ENCODE assay signal across 23 mouse cellular contexts in genomic region chr1:128470786-128471185, GRCm38 (mm10). TPM values are rescaled to one million over a fixed set of nuclear protein-coding genes. Genes with fewer than 3 reads are reported as not detected.
DNase-seq lines count a peak whose midpoint lies in the region; ATAC-seq and TF ChIP-seq lines count a peak whose summit lies in the region.
"Had no signal": no experiment of that assay in that cellular context is flagged by ENCODE, and none has a peak within 500 bp of the region (broad histone marks: within the 10 kb centered on the region; RNA-seq: fewer than 3 reads in every experiment).

No protein-coding gene starts in this region.

- DNase-seq in forebrain, embryonic 11.5 days (ENCODE audit: low spot score), result no peak
- DNase-seq in liver, adult 2 months (ENCODE audit: extremely low read depth, low read depth, low spot score), result peak; percentile 53
- DNase-seq in liver, result no peak
- peak; percentile 43 to 71 for DNase-seq in layer of hippocampus, adult 18-20 months (ENCODE audit: low spot score in 2 of 2)
- DNase-seq in layer of hippocampus, postnatal 14 days (ENCODE audit: low spot score in 2 of 2), result peak; percentile 26 to 50
- no peak for DNase-seq in kidney, adult 18-20 months
- DNase-seq in adrenal gland, postnatal 10 days, result no peak
- DNase-seq: adrenal gland, postnatal 36 days; cerebellum, adult 18-20 months; gastrocnemius, adult 2 months; heart, postnatal 4 days; kidney, adult 11 months; lung, embryonic 14.5 days; lung, postnatal 36 days; thymus, postnatal 4 days had no signal

- no peaks in the 10 kb centered on the region for H3K9me3 ChIP-seq in forebrain, embryonic 16.5 days (ENCODE audit: control insufficient read depth, low read length)
- no peaks in the 10 kb centered on the region for H3K9me3 ChIP-seq in forebrain, embryonic 11.5 days (ENCODE audit: control insufficient read depth, low read length)
- H3K9me3 ChIP-seq: embryonic facial prominence, embryonic 15.5 days; heart, embryonic 15.5 days; limb, embryonic 13.5 days; stomach, embryonic 15.5 days had no signal

- H3K4me2 ChIP-seq in forebrain, embryonic 16.5 days (ENCODE audit: low read length), result no peak overlapping the region
- no peak overlapping the region for H3K4me2 ChIP-seq in forebrain, embryonic 11.5 days (ENCODE audit: low read depth, low read length, severe bottlenecking)
- H3K4me2 ChIP-seq: embryonic facial prominence, embryonic 15.5 days; heart, embryonic 15.5 days; limb, embryonic 13.5 days; lung, embryonic 14.5 days; stomach, embryonic 15.5 days had no signal

- no peaks in the 10 kb centered on the region for H3K27me3 ChIP-seq in forebrain, embryonic 16.5 days (replicated peaks; ENCODE audit: control insufficient read depth, insufficient read depth, low read length)
- H3K27me3 ChIP-seq in forebrain, embryonic 11.5 days (ENCODE audit: control insufficient read depth, insufficient read depth, low read length), result no peaks in the 10 kb centered on the region
- H3K27me3 ChIP-seq in liver, adult 2 months (ENCODE audit: control insufficient read depth, insufficient read depth, low read length), result peaks cover 3% of the 10 kb centered on the region; the same call in 1 of the 2 replicates
- H3K27me3 ChIP-seq: embryonic facial prominence, embryonic 15.5 days; heart, embryonic 15.5 days; stomach, embryonic 15.5 days had no signal

- no peak overlapping the region for H3K9ac ChIP-seq in forebrain, embryonic 16.5 days (replicated peaks; ENCODE audit: low read depth, low read length)
- no peak overlapping the region for H3K9ac ChIP-seq in forebrain, embryonic 11.5 days (ENCODE audit: low read length)
- no peak overlapping the region for H3K9ac ChIP-seq in liver, adult 2 months (ENCODE audit: low read depth, low read length)
- H3K9ac ChIP-seq: embryonic facial prominence, embryonic 15.5 days; heart, embryonic 15.5 days; limb, embryonic 13.5 days; liver, embryonic 14.5 days; lung, embryonic 14.5 days; stomach, embryonic 15.5 days had no signal

- no peaks in the 10 kb centered on the region for H3K36me3 ChIP-seq in forebrain, embryonic 16.5 days (ENCODE audit: control insufficient read depth, insufficient read depth)
- no peaks in the 10 kb centered on the region for H3K36me3 ChIP-seq in forebrain, embryonic 11.5 days (ENCODE audit: control insufficient read depth, insufficient read depth, low read length)
- H3K36me3 ChIP-seq in liver, adult 2 months (ENCODE audit: control insufficient read depth, insufficient read depth, low read length), result no peaks in the 10 kb centered on the region
- H3K36me3 ChIP-seq: embryonic facial prominence, embryonic 15.5 days; heart, embryonic 15.5 days; limb, embryonic 13.5 days; stomach, embryonic 15.5 days had no signal

- H3K4me1 ChIP-seq in forebrain, embryonic 16.5 days (replicated peaks; ENCODE audit: control insufficient read depth, insufficient read depth, low read length), result peaks cover 18% of the 10 kb centered on the region
- H3K4me1 ChIP-seq in forebrain, embryonic 11.5 days (replicated peaks; ENCODE audit: control insufficient read depth, insufficient read depth, low read length), result peaks cover 10% of the 10 kb centered on the region
- H3K4me1 ChIP-seq in liver, adult 2 months (ENCODE audit: control insufficient read depth, insufficient read depth, low read length), result peaks cover 1% of the 10 kb centered on the region; the same call in 1 of the 2 replicates

- TF ChIP-seq POLR2A in liver, adult 2 months (IDR thresholded peaks at IDR 0.05; ENCODE audit: extremely low read depth, insufficient read depth, low read length), result no peak

- no peaks in the 10 kb centered on the region for H3K79me2 ChIP-seq in liver, adult 2 months (ENCODE audit: control insufficient read depth, insufficient read depth, low read length)

- H3K27ac ChIP-seq in forebrain, embryonic 16.5 days (ENCODE audit: low read length), result no peak overlapping the region
- no peak overlapping the region for H3K27ac ChIP-seq in forebrain, embryonic 11.5 days (ENCODE audit: low read depth, low read length)
- no peak overlapping the region for H3K27ac ChIP-seq in liver, adult 2 months (replicated peaks; ENCODE audit: insufficient read depth, low read depth, low read length)
- H3K27ac ChIP-seq: embryonic facial prominence, embryonic 15.5 days; gastrocnemius, adult 2 months; heart, embryonic 15.5 days; limb, embryonic 13.5 days; liver, embryonic 14.5 days; stomach, embryonic 15.5 days had no signal

- 30% methylated on average over 2 of the region's 2 CpGs for WGBS in forebrain, embryonic 16.5 days
- WGBS in forebrain, embryonic 11.5 days, result 71% methylated on average over 2 of the region's 2 CpGs
- 14% methylated on average over 2 of the region's 2 CpGs for WGBS in liver, adult 2 months

- no peak for TF ChIP-seq CTCF in liver, adult 2 months (IDR thresholded peaks at IDR 0.05; ENCODE audit: low read depth, low read length)

- no peak overlapping the region for H3K4me3 ChIP-seq in forebrain, embryonic 16.5 days (replicated peaks; ENCODE audit: low read length)
- no peak overlapping the region for H3K4me3 ChIP-seq in forebrain, embryonic 11.5 days (ENCODE audit: low read depth, low read length)
- H3K4me3 ChIP-seq in liver, adult 2 months (ENCODE audit: insufficient read depth, low read depth, low read length), result no peak overlapping the region
- H3K4me3 ChIP-seq: embryonic facial prominence, embryonic 15.5 days; gastrocnemius, adult 2 months; heart, embryonic 15.5 days; limb, embryonic 13.5 days; myocyte; stomach, embryonic 15.5 days had no signal

- peak; percentile 24; the same call in 1 of the 2 replicates for ATAC-seq in forebrain, embryonic 16.5 days
- no peak for ATAC-seq in forebrain, embryonic 11.5 days (replicated peaks; ENCODE audit: low FRiP score)
- ATAC-seq: midbrain, embryonic 16.5 days had no signal

RNA-seq across cellular contexts. Expression of gene Dars, which starts 53.6 kb away (rescaled TPM):
- 136 and 159 TPM in 2 replicates for polyA plus RNA-seq in forebrain, embryonic 16.5 days (2015; fragmentation: Nextera tagmentation; extraction: Ambion mirVana)
- polyA plus RNA-seq in forebrain, embryonic 11.5 days (2014; fragmentation: Nextera tagmentation; extraction: Ambion mirVana), result 116 and 130 TPM in 2 replicates
- total RNA-seq in liver, adult 2 months (2014; rRNA removed), result 81.0 and 104 TPM in 2 replicates
- 12.6 and 14.7 TPM in 2 replicates for polyA plus RNA-seq in liver, adult 2 months (2012; rRNA removed)
- total RNA-seq in layer of hippocampus, adult 18-20 months (2021), result 10 to 100 TPM; 66.5 to 68.7 TPM
- 10 to 100 TPM; 68.9 to 71.2 TPM for total RNA-seq in layer of hippocampus, postnatal 14 days (2021)
- 10 to 100 TPM; 81.5 to 92.3 TPM for total RNA-seq in adrenal gland, postnatal 10 days (2021)

Comparison
In these comparisons a context has a peak if more than half of its experiments do, and no peak if none do; other contexts are left out.
1. DNase-seq: peak in liver, adult 2 months (single experiment), layer of hippocampus, adult 18-20 months (2 of 2) and layer of hippocampus, postnatal 14 days (2 of 2); none in forebrain, embryonic 11.5 days (single experiment), liver (single experiment), kidney, adult 18-20 months (single experiment) and adrenal gland, postnatal 10 days (single experiment).